Mouse (Mus musculus) hindbrain, embryonic 12.5 days (tissue): ENCODE measurements around the gene Foxm1. TPM values are rescaled to one million over a fixed set of nuclear protein-coding genes. Genes with fewer than 3 reads are reported as not detected.

Source experiments
- ATAC-seq: fragments of 200-750 bp; cut with Nextera tagmentation; 2 replicates; pipeline ENCODE4 v1.8.0; 2017; ENCODE audit warnings: moderate TSS enrichment; ENCODE audit not compliant: low FRiP score
- H3K27ac ChIP-seq: fragments of 300-500 bp; sonication (generic); 2 replicates; pipeline ENCODE4 v1.5.1; 2016; ENCODE audit warnings: mild to moderate bottlenecking
- H3K27me3 ChIP-seq: fragments of 300-500 bp; sonication (generic); 2 replicates; pipeline ENCODE4 v1.6.1; 2016; ENCODE audit warnings: mild to moderate bottlenecking
- H3K36me3 ChIP-seq: fragments of 300-500 bp; sonication (generic); 2 replicates; pipeline ENCODE4 v1.6.1; 2016; ENCODE audit warnings: mild to moderate bottlenecking
- H3K4me1 ChIP-seq: fragments of 300-500 bp; sonication (generic); 2 replicates; pipeline ENCODE4 v1.6.1; 2016
- H3K4me2 ChIP-seq: fragments of 300-500 bp; sonication (generic); replicated peaks from 2 replicates; pipeline ENCODE4 v1.6.1; 2016; ENCODE audit warnings: mild to moderate bottlenecking
- H3K4me3 ChIP-seq: fragments of 300-500 bp; sonication (generic); 2 replicates; pipeline ENCODE4 v1.5.1; 2016; ENCODE audit warnings: mild to moderate bottlenecking
- H3K9ac ChIP-seq: fragments of 300-500 bp; sonication (generic); 2 replicates; pipeline ENCODE4 v1.6.1; 2016; ENCODE audit warnings: mild to moderate bottlenecking, moderate library complexity
- H3K9me3 ChIP-seq: fragments of 300-500 bp; sonication (generic); replicated peaks from 2 replicates; pipeline ENCODE4 v1.6.1; 2016; ENCODE audit warnings: mild to moderate bottlenecking
- WGBS: fragments of 180-500 bp; shearing (Covaris S2); methylation state at CpG from one replicate; pipeline ENCODE4 v1.1.7; 2016; 5-methylcytosine and 5-hydroxymethylcytosine counted together
- polyA plus RNA-seq: library from polyadenylated mRNA; unstranded; fragments of >200 nt; fragmentation: Nextera tagmentation; extraction: Ambion mirVana; gene quantifications from 2 replicates; pipeline ENCODE4 v1.2.1, GENCODE M21; 2016

Foxm1 gene
- polyA plus RNA-seq = 36.1 and 40.3 TPM in 2 replicates

DNA sequence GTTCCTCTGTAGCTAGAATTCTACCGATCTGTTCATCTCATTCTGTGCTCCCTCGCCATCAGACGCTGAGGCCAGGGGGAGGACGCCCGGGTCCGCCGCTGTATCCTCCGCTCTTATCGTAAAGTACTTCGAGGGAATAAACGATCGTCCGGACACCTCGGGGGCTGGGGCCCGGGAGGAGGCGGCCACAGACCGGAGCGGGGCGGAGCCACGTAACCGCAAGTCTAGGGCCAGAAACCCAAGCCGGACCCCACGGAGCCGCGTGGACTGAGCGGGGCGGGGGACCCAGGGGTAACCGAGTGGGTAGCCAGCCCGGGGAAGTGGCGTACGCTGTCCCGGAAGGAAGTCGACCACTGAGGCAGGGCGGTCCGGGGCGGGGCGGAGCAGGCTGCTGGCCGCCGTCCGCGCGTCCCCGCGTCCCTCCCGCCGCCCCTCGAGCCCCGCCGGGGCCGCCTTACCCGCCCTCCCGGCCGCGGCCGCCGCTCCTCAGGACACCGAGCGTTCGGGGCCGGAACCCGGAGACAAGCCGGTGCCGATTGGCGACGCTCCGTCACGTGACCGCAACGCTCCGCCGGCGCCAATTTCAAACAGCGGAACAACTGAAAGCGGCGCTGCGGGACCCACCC, at the start of gene Foxm1, which contains the start of gene Rhno1:
Foxm1 (plus strand) TSS at position 587 of the 626 bp plus-strand sequence.
Rhno1 (minus strand) TSS at position 531 of the 626 bp plus-strand sequence.
- Histone ChIP-seq H3K4me1 (peaks cover 27% of the 10 kb centered on the region), H3K9me3 (no peaks in the 10 kb centered on the region), H3K27ac (peak within 1 kb of the TSS; percentile 93), H3K27me3 (no peaks in the 10 kb centered on the region), H3K9ac (peak within 1 kb of the TSS; percentile 91), H3K36me3 (peaks cover 31% of the 10 kb centered on the region), H3K4me3 (peak within 1 kb of the TSS; percentile 89), H3K4me2 (peak within 1 kb of the TSS; percentile 95)
- peak; percentile 90 for ATAC-seq
- under 1% methylated on average over 52 of the region's 76 CpGs for WGBS

DNA sequence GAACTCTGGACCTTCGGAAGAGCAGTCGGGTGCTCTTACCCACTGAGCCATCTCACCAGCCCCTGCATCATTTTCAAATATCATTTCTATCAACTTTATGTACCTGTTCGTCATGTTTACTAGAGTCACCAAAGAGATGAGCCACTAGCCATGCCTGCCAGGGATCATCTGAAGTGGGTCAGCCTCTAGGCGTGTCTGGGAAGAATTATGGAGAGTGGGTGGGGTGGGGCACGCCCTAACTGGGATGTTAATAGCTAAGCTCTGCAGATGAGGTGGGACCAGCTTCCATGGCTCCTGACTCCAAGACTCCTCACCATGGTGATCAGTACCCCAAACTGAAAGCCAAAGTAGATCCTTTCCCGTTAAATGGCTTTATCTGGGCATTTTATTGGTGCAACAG, 48.0 kb upstream of the Foxm1 start:
- 91% methylated on average over 6 of the region's 6 CpGs for WGBS
- no peak for ATAC-seq
- no peak overlapping the region for H3K4me3 ChIP-seq

DNA sequence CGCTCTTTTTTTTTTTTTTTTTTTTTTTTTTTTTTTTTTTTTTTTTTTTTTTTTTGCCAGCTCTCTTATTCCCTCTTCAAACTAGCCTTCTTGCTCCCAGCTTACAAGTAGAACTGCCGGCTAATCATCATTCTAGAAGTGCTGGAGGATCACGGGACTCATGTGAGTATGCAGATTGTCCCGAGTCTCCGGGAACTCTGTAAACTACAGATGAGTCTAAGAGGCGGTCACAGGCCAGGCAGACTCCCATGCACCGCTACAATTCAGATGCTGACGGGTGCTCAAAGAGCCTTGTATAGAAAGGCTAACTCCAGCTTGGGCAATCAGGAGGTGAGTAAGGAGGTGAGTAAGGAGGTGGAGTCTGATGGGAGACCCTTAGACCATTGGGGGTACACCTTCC, 47.2 kb upstream of the Foxm1 start:
- Histone ChIP-seq H3K9me3 (no peaks in the 10 kb centered on the region), H3K36me3 (no peaks in the 10 kb centered on the region), H3K27me3 (no peaks in the 10 kb centered on the region), H3K4me1 (no peaks in the 10 kb centered on the region), H3K27ac (no peak overlapping the region), H3K9ac (no peak overlapping the region), H3K4me3 (no peak overlapping the region), H3K4me2 (no peak overlapping the region)
- WGBS = 79% methylated on average over 8 of the region's 8 CpGs
- no peak for ATAC-seq

More for the DNA sequence above, 48.0 kb upstream of the Foxm1 start:
- no peaks in the 10 kb centered on the region for H3K9me3 ChIP-seq
- H3K36me3 ChIP-seq = no peaks in the 10 kb centered on the region
- H3K27me3 ChIP-seq = no peaks in the 10 kb centered on the region
- no peak overlapping the region for H3K4me2 ChIP-seq
- no peaks in the 10 kb centered on the region for H3K4me1 ChIP-seq
- no peak overlapping the region for H3K9ac ChIP-seq
- H3K27ac ChIP-seq = no peak overlapping the region

DNA sequence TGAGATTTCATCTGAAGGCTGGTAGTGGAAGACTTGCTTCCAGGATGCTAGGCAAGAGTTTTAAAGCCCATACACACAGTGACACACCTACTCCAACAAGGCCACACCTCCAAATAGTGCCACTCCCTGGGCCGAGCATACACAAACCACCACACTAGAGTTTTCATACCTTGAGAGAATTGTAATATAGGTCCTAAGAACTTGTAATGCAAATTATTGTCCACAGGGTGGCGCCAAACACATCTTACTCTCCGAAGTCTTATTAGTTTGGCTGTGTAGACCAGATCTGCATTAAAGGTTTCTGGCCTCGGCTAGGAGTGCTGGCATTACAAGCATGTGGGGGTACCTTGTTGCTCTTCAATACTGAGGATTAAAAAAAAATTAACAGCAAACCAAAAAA, 44.5 kb upstream of the Foxm1 start:
- WGBS = 12% methylated on average over 4 of the region's 4 CpGs
- Histone ChIP-seq H3K4me2 (no peak overlapping the region), H3K9ac (no peak overlapping the region), H3K4me1 (no peaks in the 10 kb centered on the region), H3K36me3 (peaks cover 22% of the 10 kb centered on the region), H3K9me3 (no peaks in the 10 kb centered on the region), H3K27me3 (no peaks in the 10 kb centered on the region), H3K27ac (no peak overlapping the region), H3K4me3 (no peak overlapping the region)
- ATAC-seq = peak; percentile 67; the same call in 1 of the 2 replicates

DNA sequence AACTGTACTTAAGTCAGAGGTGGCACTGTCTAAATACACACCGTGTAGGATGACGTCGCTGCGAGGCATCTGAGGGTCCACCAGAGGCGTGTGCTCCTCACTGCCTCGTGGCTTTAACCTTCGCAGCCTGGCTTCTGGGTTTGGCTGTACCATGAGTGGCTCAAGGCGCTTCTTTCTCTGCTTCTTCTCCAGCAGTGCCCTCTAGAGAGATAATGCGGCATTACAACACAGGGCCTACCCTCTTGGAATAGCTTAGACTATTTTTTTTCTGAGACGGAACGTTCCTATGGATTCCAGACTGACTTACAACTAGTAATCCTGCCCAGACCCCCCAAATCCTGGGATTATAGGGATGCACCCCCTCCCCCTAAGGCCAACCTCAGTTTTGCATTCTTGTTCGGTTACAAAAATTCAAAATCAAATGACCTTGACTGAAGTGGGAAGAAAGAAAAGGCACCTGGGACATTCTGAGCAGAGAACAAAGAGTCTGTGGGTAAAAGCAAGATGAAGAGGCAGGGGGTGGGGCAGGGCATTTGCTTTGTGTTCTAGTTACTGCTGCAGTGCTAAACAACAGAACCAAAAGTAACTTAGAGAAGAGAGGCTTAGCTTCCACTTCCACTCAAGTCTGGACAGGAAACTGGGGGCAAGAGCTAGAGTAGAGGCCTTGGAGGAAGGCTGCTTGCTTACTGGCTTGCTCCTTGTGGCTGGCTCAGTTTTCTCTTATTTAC, 28.2 kb upstream of the Foxm1 start:
- H3K9me3 ChIP-seq = peaks cover 11% of the 10 kb centered on the region
- H3K4me1 ChIP-seq = peaks cover 8% of the 10 kb centered on the region; the same call in 1 of the 2 replicates
- H3K27ac ChIP-seq = peak overlapping the region; percentile 23; the same call in 1 of the 2 replicates
- H3K36me3 ChIP-seq = peaks cover 46% of the 10 kb centered on the region
- H3K9ac ChIP-seq = no peak overlapping the region
- H3K4me3 ChIP-seq = no peak overlapping the region
- H3K4me2 ChIP-seq = no peak overlapping the region
- H3K27me3 ChIP-seq = no peaks in the 10 kb centered on the region
- 23% methylated on average over 12 of the region's 12 CpGs for WGBS
- peak; percentile 62 for ATAC-seq

DNA sequence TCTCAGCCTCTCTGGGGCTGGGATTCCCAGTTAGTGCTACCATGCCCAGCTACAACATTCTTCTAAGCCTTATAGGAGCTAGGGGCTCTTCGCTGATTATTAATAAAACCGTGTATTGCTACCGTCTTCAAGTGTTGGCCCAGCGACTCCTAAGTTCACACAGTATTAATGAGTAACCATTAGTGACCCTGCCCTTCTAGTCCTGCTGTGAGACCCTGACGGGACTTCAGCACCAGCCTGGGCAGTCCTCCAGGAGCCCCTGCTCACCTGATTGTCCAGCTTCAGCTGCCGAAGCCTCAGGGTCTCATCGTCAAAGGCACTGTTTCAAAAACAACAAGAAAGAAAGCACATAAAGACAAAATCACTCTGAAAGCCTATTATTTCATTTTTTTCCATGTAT, 25.3 kb upstream of the Foxm1 start:
- no peaks in the 10 kb centered on the region for H3K27me3 ChIP-seq
- H3K36me3 ChIP-seq = peaks cover 31% of the 10 kb centered on the region
- no peak overlapping the region for H3K4me2 ChIP-seq
- peaks cover 8% of the 10 kb centered on the region; the same call in 1 of the 2 replicates for H3K4me1 ChIP-seq
- no peak overlapping the region for H3K27ac ChIP-seq
- ATAC-seq = no peak
- 78% methylated on average over 7 of the region's 7 CpGs for WGBS
- H3K9ac ChIP-seq = no peak overlapping the region
- no peak overlapping the region for H3K4me3 ChIP-seq
- H3K9me3 ChIP-seq = no peaks in the 10 kb centered on the region

DNA sequence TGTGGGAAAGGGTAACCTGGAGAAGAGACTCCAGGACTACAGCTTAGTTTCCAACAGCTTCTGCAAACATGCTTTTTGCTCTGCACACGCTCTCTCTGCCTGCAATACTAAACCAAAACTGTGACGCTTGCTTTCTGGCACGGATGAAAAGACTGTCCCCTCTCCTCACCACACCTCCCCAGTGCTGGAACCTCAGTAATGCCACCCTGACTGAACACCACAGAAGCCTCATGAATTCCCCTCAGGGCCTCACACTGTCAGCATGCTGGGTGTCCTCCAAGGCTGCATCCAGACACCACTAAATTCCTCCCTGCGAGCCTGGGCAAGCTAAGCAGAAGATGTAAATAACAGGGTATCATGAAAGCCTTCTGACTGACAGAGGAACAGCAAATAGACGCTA, 23.9 kb upstream of the Foxm1 start:
- Histone ChIP-seq H3K4me1 (peaks cover 8% of the 10 kb centered on the region; the same call in 1 of the 2 replicates), H3K4me3 (no peak overlapping the region), H3K27ac (no peak overlapping the region), H3K9ac (no peak overlapping the region), H3K36me3 (peaks cover 22% of the 10 kb centered on the region), H3K4me2 (no peak overlapping the region), H3K9me3 (no peaks in the 10 kb centered on the region), H3K27me3 (no peaks in the 10 kb centered on the region)
- ATAC-seq = no peak
- WGBS = 58% methylated on average over 5 of the region's 5 CpGs

DNA sequence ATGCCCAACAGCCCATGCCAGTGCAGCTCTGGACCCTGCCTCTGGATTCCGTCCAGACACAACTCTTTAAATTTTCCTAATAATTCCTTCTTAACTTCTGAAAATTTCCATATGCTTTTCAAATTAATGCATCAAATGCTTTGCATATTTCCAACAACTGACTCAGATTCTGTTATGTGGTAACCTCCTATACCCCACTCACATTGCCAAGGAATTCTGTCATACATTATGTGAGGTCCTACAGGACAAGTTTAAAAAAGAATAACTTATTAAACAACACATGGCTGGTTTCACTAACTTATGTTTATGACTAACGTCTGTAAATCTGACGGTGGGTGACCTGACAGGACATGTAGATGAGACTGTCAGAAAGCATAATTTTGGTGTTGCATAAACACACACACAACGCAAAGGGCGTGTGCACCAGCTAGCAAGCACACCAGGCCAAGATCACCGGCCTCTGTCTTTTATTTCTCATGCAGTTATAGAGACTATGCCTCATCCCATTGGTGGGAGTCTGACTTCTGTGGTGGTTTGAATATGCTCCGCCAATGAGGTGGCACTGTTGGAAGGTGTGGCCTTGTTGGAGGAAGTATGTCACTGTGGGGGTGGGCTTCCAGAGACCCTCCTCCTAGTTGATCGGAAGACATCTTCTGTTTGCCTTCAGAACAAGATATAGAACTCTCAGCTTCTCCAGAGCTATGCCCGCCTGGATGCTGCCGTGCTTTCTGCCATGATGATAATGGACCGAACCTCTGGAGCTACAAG, 20.6 kb upstream of the Foxm1 start:
- 95% methylated on average over 11 of the region's 11 CpGs for WGBS
- no peaks in the 10 kb centered on the region for H3K27me3 ChIP-seq
- H3K36me3 ChIP-seq = peaks cover 10% of the 10 kb centered on the region; the same call in 1 of the 2 replicates
- no peak overlapping the region for H3K9ac ChIP-seq
- H3K27ac ChIP-seq = no peak overlapping the region
- peaks cover 3% of the 10 kb centered on the region; the same call in 1 of the 2 replicates for H3K4me1 ChIP-seq
- ATAC-seq = no peak
- H3K9me3 ChIP-seq = no peaks in the 10 kb centered on the region
- no peak overlapping the region for H3K4me2 ChIP-seq
- H3K4me3 ChIP-seq = no peak overlapping the region

DNA sequence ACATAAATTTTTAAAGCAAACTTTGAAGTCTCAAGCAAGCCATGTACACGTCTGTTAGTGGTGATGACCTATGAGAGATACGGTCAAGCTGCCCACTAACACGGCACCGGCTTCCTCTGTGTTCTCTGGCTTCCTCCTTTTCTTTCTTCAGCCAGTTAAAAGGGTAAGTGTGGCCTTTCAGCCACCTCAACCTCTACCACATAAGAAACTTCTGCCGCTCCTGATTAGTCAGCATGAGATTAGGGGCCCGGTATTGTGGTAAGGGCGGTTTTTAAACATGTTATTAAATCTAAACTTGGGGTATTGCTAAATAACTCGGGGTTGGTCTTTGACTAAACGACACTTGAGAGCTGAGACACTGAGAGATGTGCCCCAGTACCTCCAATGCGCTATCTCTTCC, 17.1 kb upstream of the Foxm1 start:
- Histone ChIP-seq H3K36me3 (peaks cover 15% of the 10 kb centered on the region; the same call in 1 of the 2 replicates), H3K4me2 (no peak overlapping the region), H3K9me3 (no peaks in the 10 kb centered on the region), H3K4me1 (peaks cover 3% of the 10 kb centered on the region; the same call in 1 of the 2 replicates), H3K9ac (no peak overlapping the region), H3K4me3 (no peak overlapping the region), H3K27ac (no peak overlapping the region), H3K27me3 (no peaks in the 10 kb centered on the region)
- no peak for ATAC-seq
- WGBS = 91% methylated on average over 10 of the region's 10 CpGs

DNA sequence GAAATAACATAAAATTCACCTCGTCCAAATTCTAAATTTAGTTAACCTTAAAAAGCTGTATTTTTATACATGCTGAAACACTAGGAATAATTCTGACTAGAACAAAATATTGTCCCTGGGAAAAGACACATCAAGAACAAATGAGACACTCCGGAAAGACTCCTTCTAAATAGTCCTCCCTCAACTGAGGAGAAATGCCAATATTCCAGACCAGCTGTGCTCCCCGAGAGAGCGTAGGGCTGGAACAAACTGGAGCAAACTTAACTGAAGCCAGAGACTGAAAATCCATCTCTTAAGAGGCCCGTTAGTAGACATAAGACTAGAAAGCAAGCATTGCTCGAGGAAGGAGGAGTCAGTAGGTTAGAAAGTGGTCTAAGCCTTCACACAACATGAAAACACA, 16.0 kb upstream of the Foxm1 start:
- Histone ChIP-seq H3K36me3 (peaks cover 20% of the 10 kb centered on the region; the same call in 1 of the 2 replicates), H3K9me3 (no peaks in the 10 kb centered on the region), H3K27ac (no peak overlapping the region), H3K4me2 (no peak overlapping the region), H3K27me3 (no peaks in the 10 kb centered on the region), H3K4me3 (no peak overlapping the region), H3K9ac (no peak overlapping the region), H3K4me1 (peaks cover 3% of the 10 kb centered on the region; the same call in 1 of the 2 replicates)
- no peak for ATAC-seq
- WGBS = 88% methylated on average over 6 of the region's 6 CpGs

DNA sequence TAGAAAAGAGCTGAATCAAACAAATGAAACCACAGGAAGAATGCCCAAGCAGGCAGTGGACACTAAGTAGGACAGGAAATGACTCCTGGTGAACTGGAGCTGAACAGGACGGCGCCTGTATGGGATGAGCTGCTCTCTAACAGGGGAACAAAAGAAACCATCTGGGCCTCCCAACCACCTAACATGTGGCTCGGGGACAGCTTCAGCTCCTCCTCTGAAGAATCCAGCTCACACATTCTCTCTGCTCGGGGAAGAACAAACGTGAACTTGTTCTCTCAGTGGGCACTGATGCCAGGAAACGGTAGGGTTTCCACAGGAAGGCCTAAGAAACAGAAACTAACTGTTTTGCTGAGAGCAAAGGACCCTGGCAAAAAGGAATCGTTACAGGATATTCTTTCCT, 13.1 kb upstream of the Foxm1 start:
- Histone ChIP-seq H3K4me1 (peaks cover 12% of the 10 kb centered on the region), H3K9me3 (no peaks in the 10 kb centered on the region), H3K9ac (no peak overlapping the region), H3K36me3 (peaks cover 9% of the 10 kb centered on the region; the same call in 1 of the 2 replicates), H3K27me3 (no peaks in the 10 kb centered on the region), H3K4me2 (no peak overlapping the region), H3K27ac (peak overlapping the region; percentile 32; the same call in 1 of the 2 replicates), H3K4me3 (no peak overlapping the region)
- WGBS = 38% methylated on average over 7 of the region's 7 CpGs
- ATAC-seq = no peak

DNA sequence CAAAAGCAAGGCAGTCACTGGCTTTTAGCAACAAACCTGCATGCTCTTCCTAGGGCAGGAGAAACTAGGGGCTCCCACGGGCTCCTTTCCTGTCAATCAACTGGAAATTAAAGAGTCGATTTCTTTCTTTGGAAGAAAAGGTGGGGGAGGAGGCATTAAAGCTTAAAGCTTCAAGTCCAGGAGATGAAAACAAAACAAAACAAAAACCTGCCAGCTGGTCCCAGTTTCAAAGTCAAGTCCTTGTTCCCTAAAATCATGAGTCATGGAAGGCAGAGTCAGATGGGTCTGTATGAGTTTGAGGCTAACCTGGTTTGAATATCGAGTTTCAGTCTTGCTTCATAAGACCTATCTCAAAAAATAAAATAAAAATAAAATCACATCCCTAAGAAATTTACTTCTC, 8.6 kb upstream of the Foxm1 start:
- no peaks in the 10 kb centered on the region for H3K27me3 ChIP-seq
- H3K27ac ChIP-seq = no peak overlapping the region
- no peak for ATAC-seq
- 49% methylated on average over 3 of the region's 3 CpGs for WGBS
- H3K9ac ChIP-seq = no peak overlapping the region
- peaks cover 30% of the 10 kb centered on the region for H3K36me3 ChIP-seq
- 0 out of 2 replicates have a peak overlapping the region, but pooled peaks have one; percentile 13 for H3K4me2 ChIP-seq
- no peak overlapping the region for H3K4me3 ChIP-seq
- no peaks in the 10 kb centered on the region for H3K9me3 ChIP-seq
- peaks cover 17% of the 10 kb centered on the region for H3K4me1 ChIP-seq
